Mouse (Mus musculus) adrenal gland, postnatal 36 days (tissue): ENCODE measurements around the gene Sult6b2. TPM values are rescaled to one million over a fixed set of nuclear protein-coding genes. Genes with fewer than 3 reads are reported as not detected.

Experiments
- DNase-seq, 2 experiments: peaks; one replicate each; pipeline ENCODE4 v3.0.0; 2021; ENCODE audit warnings: mixed read lengths in 1 of 2
- total RNA-seq, 2 experiments: library from RNA; stranded (reverse); gene quantifications; 2 replicates each; pipeline ENCODE4 v1.2.3; 2021

Gene Sult6b2
- total RNA-seq, 2 experiments from 2014 or later, result not detected

DNA sequence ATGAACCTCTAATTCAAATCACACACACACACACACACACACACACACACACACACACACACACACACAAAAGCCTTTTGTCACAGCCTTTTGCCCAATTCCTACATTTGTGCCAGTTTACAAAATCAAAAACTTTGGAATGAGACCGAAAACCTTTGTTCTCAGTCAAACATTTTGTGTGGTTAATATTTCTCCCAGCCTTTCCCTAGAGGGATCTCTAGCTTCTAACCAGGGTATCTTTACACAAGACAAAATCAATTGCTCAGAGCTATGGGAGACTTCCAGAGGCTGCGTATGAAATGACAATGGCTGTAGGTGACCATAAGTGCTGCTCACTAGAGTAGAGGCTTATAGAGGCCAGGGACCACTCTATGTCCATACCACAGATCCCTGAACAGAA, 66.1 kb downstream of the Sult6b2 start:
- DNase-seq, result no peak

DNA sequence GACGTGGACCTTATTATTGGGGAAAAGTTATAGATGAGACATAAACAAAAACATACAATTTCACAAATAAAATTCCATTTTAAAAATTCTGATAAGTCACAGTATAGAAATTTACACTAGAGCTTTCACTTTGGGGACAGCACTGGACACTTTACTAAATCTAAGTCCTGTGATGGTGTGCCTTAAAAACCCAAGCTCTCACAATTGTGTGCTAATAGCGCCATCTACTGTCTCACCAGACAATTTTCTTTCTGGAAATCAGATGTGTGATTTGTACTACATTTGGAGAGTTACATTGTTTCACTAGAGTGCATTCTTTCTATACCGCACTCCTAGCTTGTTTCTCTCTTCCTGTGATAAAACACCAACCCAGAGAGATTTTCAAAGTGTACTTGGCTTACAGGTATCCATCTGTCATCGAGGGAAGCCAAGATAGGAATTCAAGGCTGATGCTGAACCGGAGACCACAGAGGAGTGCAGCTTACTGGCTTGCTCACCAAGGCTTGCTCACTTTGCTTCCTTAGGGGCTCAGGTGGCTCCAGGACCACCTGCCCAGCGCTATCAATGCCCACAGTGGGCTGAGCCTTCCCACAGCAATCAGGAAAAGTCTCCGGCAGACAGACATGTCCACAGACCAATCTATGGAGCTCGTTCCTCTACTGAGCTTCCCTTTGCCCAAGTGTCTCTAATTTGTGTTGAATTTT, 68.8 kb downstream of the Sult6b2 start:
- peak in 1 of 2 experiments; percentile 47 for DNase-seq

Other genes starting within 250 kb of the Sult6b2 start
- gene Kcnj8, start 232.9 kb downstream of the Sult6b2 start, total RNA-seq, result 10 to 100 TPM; 10.4 to 10.7 TPM
- gene Abcc9, start 102.2 kb downstream of the Sult6b2 start, total RNA-seq, result 10 to 100 TPM; 19.5 to 20.5 TPM
- 10 to 100 TPM; 28.9 to 33.3 TPM for gene Cmas, start 47.8 kb downstream of the Sult6b2 start, total RNA-seq
- 1 to 10 TPM in 1 of 2 experiments, under 1 TPM in 1; 0.40 to 1.3 TPM for gene St8sia1, start 159.9 kb upstream of the Sult6b2 start, total RNA-seq